Mouse (Mus musculus): Measurements from ENCODE around the gene Ccl20. TPM values are rescaled to one million over a fixed set of nuclear protein-coding genes. Genes with fewer than 3 reads are reported as not detected.

Ccl20 gene
- 0.47 and 1.1 TPM in 2 replicates for polyA plus RNA-seq (2014; fragmentation: Nextera tagmentation; extraction: Ambion mirVana)

DNA sequence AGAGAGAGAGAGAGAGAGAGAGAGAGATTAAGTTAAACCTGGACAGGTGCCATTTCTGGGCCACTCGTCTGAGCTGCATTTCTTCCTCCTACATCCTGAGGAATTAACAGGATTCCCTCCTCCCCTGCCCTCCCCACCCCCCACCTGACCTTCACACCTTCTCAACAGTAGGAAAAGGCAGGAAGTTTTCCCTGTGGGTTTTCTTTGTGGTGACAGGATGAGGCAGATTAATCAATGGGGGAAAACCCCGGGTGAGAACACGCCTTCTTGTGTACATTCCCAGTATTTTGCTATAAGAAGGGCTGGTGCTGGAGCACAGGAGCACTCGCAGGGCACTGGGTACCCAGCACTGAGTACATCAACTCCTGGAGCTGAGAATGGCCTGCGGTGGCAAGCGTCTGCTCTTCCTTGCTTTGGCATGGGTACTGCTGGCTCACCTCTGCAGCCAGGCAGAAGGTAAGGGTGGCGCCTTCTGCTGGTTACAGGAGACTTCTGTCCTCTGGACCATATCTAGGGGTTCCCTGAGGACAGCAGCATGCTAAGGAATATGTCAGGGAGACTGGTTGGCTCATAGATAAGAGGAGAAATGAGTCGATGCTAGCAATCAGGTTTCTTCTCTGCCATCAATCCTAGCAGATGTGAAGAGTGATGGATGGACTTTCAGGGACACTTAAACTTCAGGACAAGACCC lies at the start of gene Ccl20:
Gene Ccl20 (plus strand): TSS at position 320 of the 691 bp plus-strand sequence.
- Histone ChIP-seq H3K27ac (replicated peaks; ENCODE audit: low read depth, low read length) (no peak within 1 kb of the TSS), H3K27me3 (replicated peaks; ENCODE audit: control insufficient read depth, insufficient read depth, low read length) (no peaks in the 10 kb centered on the region), H3K36me3 (ENCODE audit: control insufficient read depth, insufficient read depth, low read length) (no peaks in the 10 kb centered on the region), H3K4me3 (ENCODE audit: low read depth, low read length) (no peak within 1 kb of the TSS), H3K4me2 (ENCODE audit: low read depth, low read length) (no peak within 1 kb of the TSS), H3K9ac (ENCODE audit: low read depth, low read length) (no peak within 1 kb of the TSS), H3K9me3 (ENCODE audit: control insufficient read depth, low read length) (no peaks in the 10 kb centered on the region), H3K4me1 (ENCODE audit: control insufficient read depth, insufficient read depth, low read length) (no peaks in the 10 kb centered on the region)
- WGBS, result 38% methylated on average over 8 of the region's 8 CpGs
- no peak for ATAC-seq (ENCODE audit: low read depth)
- DNase-seq (ENCODE audit: low spot score), result no peak

- Histone ChIP-seq H3K4me3 (ENCODE audit: low read depth, low read length) (no peak overlapping the region), H3K9ac (ENCODE audit: low read depth, low read length) (no peak overlapping the region), H3K9me3 (ENCODE audit: control insufficient read depth, low read length) (no peaks in the 10 kb centered on the region), H3K27ac (replicated peaks; ENCODE audit: low read depth, low read length) (no peak overlapping the region), H3K36me3 (ENCODE audit: control insufficient read depth, insufficient read depth, low read length) (no peaks in the 10 kb centered on the region), H3K4me1 (ENCODE audit: control insufficient read depth, insufficient read depth, low read length) (no peaks in the 10 kb centered on the region), H3K27me3 (replicated peaks; ENCODE audit: control insufficient read depth, insufficient read depth, low read length) (no peaks in the 10 kb centered on the region), H3K4me2 (ENCODE audit: low read depth, low read length) (no peak overlapping the region)
- DNase-seq (ENCODE audit: low spot score) (no peak), ATAC-seq (ENCODE audit: low read depth) (no peak)
- 85% methylated on average over 10 of the region's 10 CpGs for WGBS
Measured at GRCm38 (mm10) chr1:83067205-83067604, 49.4 kb upstream of the Ccl20 start.

GRCm38 (mm10) chr1:83075526-83076189 lies 40.9 kb upstream of the Ccl20 start:
- 40% methylated on average over 15 of the region's 15 CpGs for WGBS
- Histone ChIP-seq H3K27me3 (replicated peaks; ENCODE audit: control insufficient read depth, insufficient read depth, low read length) (no peaks in the 10 kb centered on the region), H3K4me2 (ENCODE audit: low read depth, low read length) (peak overlapping the region; percentile 39), H3K9me3 (ENCODE audit: control insufficient read depth, low read length) (no peaks in the 10 kb centered on the region), H3K27ac (replicated peaks; ENCODE audit: low read depth, low read length) (no peak overlapping the region), H3K9ac (ENCODE audit: low read depth, low read length) (no peak overlapping the region), H3K4me3 (ENCODE audit: low read depth, low read length) (peak overlapping the region; percentile 17; the same call in 1 of the 2 replicates), H3K36me3 (ENCODE audit: control insufficient read depth, insufficient read depth, low read length) (no peaks in the 10 kb centered on the region), H3K4me1 (ENCODE audit: control insufficient read depth, insufficient read depth, low read length) (no peaks in the 10 kb centered on the region)
- ATAC-seq (ENCODE audit: low read depth) (no peak), DNase-seq (ENCODE audit: low spot score) (no peak)

GRCm38 (mm10) chr1:83076190-83076917 lies 40.2 kb upstream of the Ccl20 start:
- peak overlapping the region; percentile 39 for H3K4me2 ChIP-seq (ENCODE audit: low read depth, low read length)
- H3K27ac ChIP-seq (replicated peaks; ENCODE audit: low read depth, low read length), result no peak overlapping the region
- DNase-seq (ENCODE audit: low spot score), result peak; percentile 55
- peak; percentile 76; the same call in 1 of the 2 replicates for ATAC-seq (ENCODE audit: low read depth)
- WGBS, result 41% methylated on average over 11 of the region's 11 CpGs
- no peaks in the 10 kb centered on the region for H3K27me3 ChIP-seq (replicated peaks; ENCODE audit: control insufficient read depth, insufficient read depth, low read length)
- H3K9me3 ChIP-seq (ENCODE audit: control insufficient read depth, low read length), result no peaks in the 10 kb centered on the region
- H3K4me1 ChIP-seq (ENCODE audit: control insufficient read depth, insufficient read depth, low read length), result no peaks in the 10 kb centered on the region
- H3K36me3 ChIP-seq (ENCODE audit: control insufficient read depth, insufficient read depth, low read length), result no peaks in the 10 kb centered on the region
- H3K9ac ChIP-seq (ENCODE audit: low read depth, low read length), result no peak overlapping the region
- H3K4me3 ChIP-seq (ENCODE audit: low read depth, low read length), result peak overlapping the region; percentile 17; the same call in 1 of the 2 replicates

- Histone ChIP-seq H3K9me3 (ENCODE audit: control insufficient read depth, low read length) (no peaks in the 10 kb centered on the region), H3K36me3 (ENCODE audit: control insufficient read depth, insufficient read depth, low read length) (no peaks in the 10 kb centered on the region), H3K4me2 (ENCODE audit: low read depth, low read length) (no peak overlapping the region), H3K4me3 (ENCODE audit: low read depth, low read length) (no peak overlapping the region), H3K4me1 (ENCODE audit: control insufficient read depth, insufficient read depth, low read length) (no peaks in the 10 kb centered on the region), H3K9ac (ENCODE audit: low read depth, low read length) (no peak overlapping the region), H3K27ac (replicated peaks; ENCODE audit: low read depth, low read length) (no peak overlapping the region), H3K27me3 (replicated peaks; ENCODE audit: control insufficient read depth, insufficient read depth, low read length) (no peaks in the 10 kb centered on the region)
- ATAC-seq (ENCODE audit: low read depth), result no peak
- WGBS, result 55% methylated on average over 6 of the region's 6 CpGs
- no peak for DNase-seq (ENCODE audit: low spot score)
Measured at GRCm38 (mm10) chr1:83077016-83077415, 39.5 kb upstream of the Ccl20 start.

- H3K4me3 ChIP-seq (ENCODE audit: low read depth, low read length), result no peak overlapping the region
- 88% methylated on average over 2 of the region's 2 CpGs for WGBS
- H3K27ac ChIP-seq (replicated peaks; ENCODE audit: low read depth, low read length), result no peak overlapping the region
- no peak overlapping the region for H3K9ac ChIP-seq (ENCODE audit: low read depth, low read length)
- ATAC-seq (ENCODE audit: low read depth) (no peak), DNase-seq (ENCODE audit: low spot score) (no peak)
- H3K27me3 ChIP-seq (replicated peaks; ENCODE audit: control insufficient read depth, insufficient read depth, low read length), result no peaks in the 10 kb centered on the region
- no peaks in the 10 kb centered on the region for H3K9me3 ChIP-seq (ENCODE audit: control insufficient read depth, low read length)
- H3K4me2 ChIP-seq (ENCODE audit: low read depth, low read length), result no peak overlapping the region
- no peaks in the 10 kb centered on the region for H3K36me3 ChIP-seq (ENCODE audit: control insufficient read depth, insufficient read depth, low read length)
- no peaks in the 10 kb centered on the region for H3K4me1 ChIP-seq (ENCODE audit: control insufficient read depth, insufficient read depth, low read length)
Measured at GRCm38 (mm10) chr1:83084790-83085189, 31.8 kb upstream of the Ccl20 start.

GRCm38 (mm10) chr1:83091268-83091667 lies 25.3 kb upstream of the Ccl20 start:
- no peaks in the 10 kb centered on the region for H3K4me1 ChIP-seq (ENCODE audit: control insufficient read depth, insufficient read depth, low read length)
- WGBS, result 46% methylated on average over 3 of the region's 3 CpGs
- no peaks in the 10 kb centered on the region for H3K27me3 ChIP-seq (replicated peaks; ENCODE audit: control insufficient read depth, insufficient read depth, low read length)
- no peaks in the 10 kb centered on the region for H3K9me3 ChIP-seq (ENCODE audit: control insufficient read depth, low read length)
- H3K4me3 ChIP-seq (ENCODE audit: low read depth, low read length), result no peak overlapping the region
- H3K27ac ChIP-seq (replicated peaks; ENCODE audit: low read depth, low read length), result no peak overlapping the region
- H3K4me2 ChIP-seq (ENCODE audit: low read depth, low read length), result no peak overlapping the region
- H3K9ac ChIP-seq (ENCODE audit: low read depth, low read length), result no peak overlapping the region
- ATAC-seq (ENCODE audit: low read depth), result no peak
- no peaks in the 10 kb centered on the region for H3K36me3 ChIP-seq (ENCODE audit: control insufficient read depth, insufficient read depth, low read length)
- no peak for DNase-seq (ENCODE audit: low spot score)

- Histone ChIP-seq H3K4me3 (ENCODE audit: low read depth, low read length) (no peak overlapping the region), H3K27me3 (replicated peaks; ENCODE audit: control insufficient read depth, insufficient read depth, low read length) (no peaks in the 10 kb centered on the region), H3K4me1 (ENCODE audit: control insufficient read depth, insufficient read depth, low read length) (peaks cover 5% of the 10 kb centered on the region; the same call in 1 of the 2 replicates), H3K36me3 (ENCODE audit: control insufficient read depth, insufficient read depth, low read length) (no peaks in the 10 kb centered on the region), H3K9ac (ENCODE audit: low read depth, low read length) (no peak overlapping the region), H3K4me2 (ENCODE audit: low read depth, low read length) (no peak overlapping the region), H3K27ac (replicated peaks; ENCODE audit: low read depth, low read length) (no peak overlapping the region), H3K9me3 (ENCODE audit: control insufficient read depth, low read length) (no peaks in the 10 kb centered on the region)
- no peak for DNase-seq (ENCODE audit: low spot score)
- 64% methylated on average over 4 of the region's 4 CpGs for WGBS
- no peak for ATAC-seq (ENCODE audit: low read depth)
Measured at GRCm38 (mm10) chr1:83096935-83097334, 19.6 kb upstream of the Ccl20 start.
